Mouse (Mus musculus): ENCODE results near the gene Tmem145.
A peak's percentile ranks its signal among the peaks of the same experiment; 100 is the strongest.

The Tmem145 gene

DNA sequence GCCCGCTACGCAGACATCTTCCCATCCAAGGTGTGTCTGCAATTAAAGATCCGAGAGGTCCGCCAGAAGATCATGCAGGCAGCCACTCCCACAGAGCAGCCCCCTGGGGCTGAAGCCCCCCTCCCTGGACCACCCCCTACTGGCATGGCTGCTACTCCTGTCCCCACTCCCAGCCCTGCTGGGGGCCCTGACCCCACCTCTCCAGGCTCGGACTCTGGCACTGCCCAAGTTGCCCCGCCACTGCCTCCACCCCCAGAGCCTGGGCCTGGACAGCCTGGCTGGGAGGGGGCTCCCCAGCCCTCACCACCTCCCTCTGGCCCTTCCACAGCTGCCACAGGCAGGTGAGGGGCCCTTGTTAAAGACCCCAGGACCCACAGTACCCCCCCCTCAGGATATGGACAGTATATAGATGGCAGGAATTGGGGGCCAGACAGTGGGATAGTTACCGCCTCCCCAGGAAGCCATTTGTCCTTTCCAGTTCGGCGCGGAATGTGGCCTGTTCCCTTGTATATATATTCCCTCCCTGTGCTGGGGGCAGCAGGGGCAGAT, 12.6 kb upstream of the Tmem145 start:
- ATAC-seq (ENCODE audit: low TSS enrichment) = no peak

DNA sequence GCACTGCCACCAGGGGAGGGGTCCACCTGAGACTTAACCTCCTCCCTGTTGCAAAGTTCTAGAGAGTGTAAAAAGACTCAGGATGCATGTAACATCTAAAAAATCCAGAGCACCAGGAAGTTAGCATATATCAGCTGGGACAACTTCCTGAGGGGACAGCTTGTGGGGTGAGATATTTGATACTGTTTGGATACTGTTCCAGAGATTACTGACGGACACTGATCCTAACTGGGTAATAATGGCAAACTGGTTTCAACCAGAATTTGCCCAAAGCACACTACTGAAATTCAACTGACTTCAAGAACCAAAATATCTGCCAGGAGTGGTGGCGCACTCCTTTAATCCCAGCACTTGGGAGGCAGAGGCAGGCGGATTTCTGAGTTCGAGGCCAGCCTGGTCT, 11.4 kb upstream of the Tmem145 start:
- no peak for ATAC-seq (ENCODE audit: low TSS enrichment)

DNA sequence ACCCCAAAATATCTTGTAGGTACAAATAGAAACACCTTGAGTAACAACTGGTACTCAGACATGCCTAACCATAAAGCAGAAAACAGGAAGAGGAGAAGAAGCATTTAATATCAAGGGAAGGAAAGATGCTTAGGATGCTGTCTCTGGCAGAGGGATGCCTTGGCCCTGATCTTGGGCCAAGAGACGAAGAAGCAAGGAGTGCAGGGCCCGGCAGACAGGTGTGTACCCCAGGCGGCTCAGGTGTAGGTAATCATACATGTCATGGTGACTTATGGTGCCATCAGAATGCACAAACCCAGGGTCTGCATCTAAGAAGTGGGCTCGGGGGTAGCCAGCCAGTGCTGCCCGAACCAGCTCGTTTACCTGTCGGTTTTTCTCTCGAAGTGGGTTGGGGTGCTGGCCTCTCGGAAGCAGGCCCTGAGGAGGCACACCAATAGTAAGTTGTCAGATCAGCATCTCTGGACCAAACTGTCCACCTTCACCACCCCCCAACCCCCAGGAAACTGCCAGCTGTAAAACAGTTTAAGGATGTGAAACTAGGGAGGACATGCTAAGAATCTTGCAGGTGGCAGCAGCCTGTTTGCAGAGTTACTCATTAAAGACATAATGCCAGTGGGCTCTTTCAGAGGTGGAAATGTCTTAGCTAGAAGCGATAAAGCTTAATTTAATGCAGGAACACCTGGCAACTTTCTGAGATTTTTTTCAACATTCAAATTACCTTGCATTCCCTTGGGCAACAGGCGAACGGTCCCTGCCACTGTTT, 10.8 kb upstream of the Tmem145 start:
- ATAC-seq (ENCODE audit: low TSS enrichment) = no peak

DNA sequence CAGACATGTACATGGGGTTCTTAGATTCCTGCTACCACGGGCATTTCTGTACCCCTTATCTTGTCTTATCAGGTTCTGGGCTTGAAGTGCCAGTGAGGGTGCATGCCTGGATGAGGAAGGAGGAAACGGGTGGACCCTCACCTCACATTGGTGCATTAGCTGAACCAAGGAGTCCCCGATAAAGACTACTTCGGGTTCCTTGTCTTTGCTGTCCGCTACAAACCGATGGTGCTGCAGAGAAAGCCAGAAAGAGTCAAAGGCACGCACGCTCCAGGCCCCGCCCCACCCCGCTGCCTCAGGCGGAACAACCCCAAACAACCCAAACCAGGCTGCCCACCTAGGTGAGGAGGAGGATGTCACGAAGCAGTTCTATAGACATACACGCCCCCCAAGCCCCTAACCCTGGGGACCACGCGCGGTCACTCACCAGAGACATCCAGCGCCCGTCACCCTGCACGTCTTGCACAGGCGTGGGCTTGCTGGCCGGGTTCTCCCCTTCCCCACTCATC, 8.9 kb upstream of the Tmem145 start:
- ATAC-seq (ENCODE audit: low TSS enrichment) = peak; percentile 15; the same call in 1 of the 2 replicates

DNA sequence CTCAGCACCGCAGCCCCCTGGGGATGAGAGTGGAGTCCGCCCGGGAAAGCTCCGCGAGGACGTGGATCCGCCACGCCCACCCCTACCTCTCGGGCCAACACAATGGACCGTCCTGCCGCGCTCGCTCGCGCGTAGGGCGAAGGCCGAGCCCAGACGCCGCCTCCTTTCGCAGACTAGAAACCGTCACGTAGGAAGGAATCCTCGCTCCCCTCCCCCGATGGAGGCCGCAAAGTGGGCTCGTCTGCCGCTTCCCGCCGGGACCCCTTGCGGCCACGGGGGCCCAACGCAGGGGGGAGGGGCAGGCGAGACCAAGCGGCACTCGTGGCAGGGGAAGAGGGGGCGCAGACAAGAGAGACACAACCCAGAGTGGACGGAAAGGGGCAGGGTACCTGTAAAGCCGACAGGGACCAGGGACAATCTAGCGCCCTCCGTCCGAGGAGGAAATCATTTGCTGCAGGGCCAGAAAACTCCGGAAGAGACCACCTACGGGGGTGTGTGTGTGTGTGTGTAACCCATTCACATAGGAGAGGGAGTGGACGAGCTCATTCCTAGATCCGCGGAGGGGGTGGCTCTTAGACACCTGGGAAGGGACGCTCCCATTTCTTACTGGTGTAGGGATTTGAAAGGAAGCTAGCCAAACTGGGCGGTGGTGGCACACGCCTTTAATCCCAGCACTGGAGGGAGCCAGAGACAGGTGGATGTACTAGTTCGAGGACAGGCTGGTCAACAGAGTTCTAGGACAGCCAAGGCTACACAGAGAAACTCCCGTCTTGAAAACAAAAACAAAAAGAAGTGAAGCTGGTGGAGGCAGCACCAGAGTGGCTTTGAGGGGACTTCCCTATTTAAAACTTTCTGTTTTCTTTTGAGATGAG, 8.2 kb upstream of the Tmem145 start, which contains the start of gene Pafah1b3:
TSS of gene Pafah1b3 (minus strand) at position 533 of the 872 bp plus-strand sequence.
- peak; percentile 89 for ATAC-seq (ENCODE audit: low TSS enrichment)

DNA sequence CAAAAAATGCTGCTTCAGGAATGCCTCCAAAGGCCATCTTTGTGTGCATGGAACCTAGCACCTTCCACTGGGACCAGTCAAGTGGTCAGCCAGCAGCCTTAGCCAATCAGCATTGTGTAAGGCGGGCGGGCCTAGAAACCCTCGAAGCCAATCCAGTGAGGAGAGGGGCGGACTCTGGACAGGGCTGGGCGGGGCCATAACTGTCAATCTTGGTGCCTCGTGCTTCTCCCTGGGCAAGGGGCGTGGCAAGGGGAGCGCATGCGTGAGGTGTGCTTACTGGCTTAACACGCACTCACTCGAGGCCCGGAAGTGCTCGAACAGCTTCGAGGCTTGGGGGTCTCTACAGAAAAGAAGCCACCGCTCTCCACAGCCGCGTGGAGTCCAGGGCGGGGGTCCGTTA, 4.8 kb upstream of the Tmem145 start, which contains the start of gene Prr19:
TSS of gene Prr19 (plus strand) at position 349 of the 400 bp plus-strand sequence.
- ATAC-seq (ENCODE audit: low TSS enrichment) = no peak

DNA sequence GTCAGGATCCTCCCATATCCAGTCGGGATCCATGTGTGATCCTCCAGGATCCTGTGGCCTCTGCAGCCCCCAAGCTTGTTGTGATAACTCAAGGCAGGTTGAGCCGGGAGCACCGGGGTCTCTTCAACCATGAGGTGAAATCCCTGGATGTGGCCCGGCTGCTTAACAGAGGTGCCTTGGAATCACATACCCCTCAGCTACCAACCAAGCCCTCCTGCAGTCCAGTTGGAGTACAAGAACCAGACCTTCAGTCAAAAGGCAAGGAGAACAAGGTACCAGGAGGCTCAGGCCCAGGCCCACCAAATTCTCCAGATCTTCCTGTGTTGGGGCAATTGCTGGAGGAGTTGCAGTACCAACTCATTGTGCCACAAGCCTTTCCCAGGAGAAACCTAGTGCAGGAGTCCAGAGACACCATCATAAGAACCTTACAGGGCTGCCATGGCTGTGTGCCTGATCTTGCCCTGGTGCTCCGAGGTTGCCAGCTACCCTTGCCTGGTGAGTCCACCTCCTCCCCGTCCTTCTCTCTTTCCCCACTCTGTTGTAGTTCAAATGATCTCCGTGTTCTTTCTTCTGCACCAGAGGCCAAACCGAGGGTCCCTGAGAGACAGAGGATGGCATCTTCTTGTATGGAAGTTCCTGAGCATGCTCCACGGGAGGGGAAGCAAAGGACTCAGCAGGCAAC, 2.8 kb upstream of the Tmem145 start:
- ATAC-seq (ENCODE audit: low TSS enrichment) = no peak

DNA sequence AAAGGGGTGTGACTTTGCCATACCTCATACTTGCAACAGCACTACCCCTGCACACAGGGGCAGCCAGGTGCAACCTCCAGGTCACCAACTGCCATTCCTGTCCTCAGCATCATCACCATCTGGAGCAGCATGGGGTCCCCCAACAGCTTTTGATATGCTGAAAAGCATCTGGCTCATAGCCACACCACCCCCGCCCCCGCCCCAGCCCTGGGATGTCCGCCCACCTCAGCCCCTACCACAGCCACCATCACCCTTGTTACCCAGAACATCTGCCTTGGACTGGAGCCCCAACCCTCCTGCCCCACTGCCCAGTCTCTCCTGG, 2.3 kb upstream of the Tmem145 start:
- ATAC-seq (ENCODE audit: low TSS enrichment) = no peak

DNA sequence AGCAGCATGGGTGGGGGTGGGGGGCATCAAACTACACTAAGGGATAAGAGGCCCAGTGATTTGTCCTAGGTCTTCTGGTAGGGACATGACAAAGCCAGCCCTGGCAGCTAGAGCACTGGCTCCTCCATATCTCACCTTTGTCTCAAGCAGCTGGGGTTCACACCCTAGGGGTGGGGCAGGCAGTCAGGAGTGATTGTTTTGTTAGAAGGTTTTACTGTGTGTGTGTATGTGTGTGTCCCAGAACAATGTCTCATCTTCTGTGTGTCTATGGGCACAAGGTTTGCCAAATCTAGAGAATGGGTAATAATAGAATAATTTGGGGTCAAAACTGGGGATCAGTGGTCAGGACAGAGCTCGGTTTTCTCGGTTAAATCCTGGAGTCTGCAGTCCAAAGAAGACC, 425 bp upstream of the Tmem145 start:
- no peak for ATAC-seq (ENCODE audit: low TSS enrichment)

DNA sequence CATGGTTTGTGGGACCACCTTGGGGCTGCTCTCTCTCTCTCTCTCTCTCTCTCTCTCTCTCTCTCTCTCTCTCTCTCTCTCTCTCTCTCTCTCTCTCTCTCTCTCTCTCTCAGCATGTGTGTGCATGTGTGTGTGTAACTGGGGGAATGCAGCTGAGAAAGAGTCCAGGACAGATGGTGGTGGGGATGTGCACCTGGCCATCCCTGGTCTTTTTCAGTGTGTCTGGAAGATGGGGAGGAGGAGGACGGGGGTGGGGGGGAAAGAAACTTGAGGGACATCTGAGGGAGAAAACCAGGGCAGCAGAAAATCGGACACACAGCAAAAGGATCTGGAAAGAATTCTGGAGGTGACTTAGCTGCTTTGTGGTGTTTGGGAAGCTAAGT, 699 bp downstream of the Tmem145 start:
- peak; percentile 28; the same call in 1 of the 2 replicates for ATAC-seq (ENCODE audit: low TSS enrichment)

DNA sequence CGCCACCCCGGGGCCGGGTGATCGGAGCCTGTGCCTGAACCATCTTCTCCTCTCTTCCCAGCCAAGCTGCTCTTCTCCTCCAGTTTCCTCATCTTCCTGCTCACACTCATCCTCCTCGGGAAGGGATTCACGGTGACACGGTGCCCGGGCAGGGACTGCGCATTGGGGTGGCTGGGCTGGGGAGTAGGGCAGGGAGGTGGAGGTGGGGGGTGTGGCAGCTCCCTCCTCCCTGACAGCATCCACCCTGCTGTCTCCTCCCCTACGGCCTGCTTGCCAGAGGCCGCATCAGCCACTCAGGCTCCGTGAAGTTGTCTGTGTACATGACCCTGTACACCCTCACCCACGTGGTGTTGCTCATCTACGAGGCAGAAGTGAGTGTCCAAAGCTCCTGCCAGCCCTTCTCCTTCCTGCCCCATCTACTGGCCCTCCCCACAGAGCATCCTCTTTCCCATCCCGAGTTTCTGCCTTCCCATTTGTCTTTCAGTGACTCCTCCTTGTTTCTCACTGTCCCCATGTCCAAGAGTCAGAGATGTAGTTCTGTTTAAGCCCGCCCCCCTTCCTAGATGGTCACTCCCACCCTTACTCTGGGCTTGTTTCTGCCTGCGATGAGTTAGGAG, 2.9 kb downstream of the Tmem145 start:
- ATAC-seq (ENCODE audit: low TSS enrichment) = no peak

DNA sequence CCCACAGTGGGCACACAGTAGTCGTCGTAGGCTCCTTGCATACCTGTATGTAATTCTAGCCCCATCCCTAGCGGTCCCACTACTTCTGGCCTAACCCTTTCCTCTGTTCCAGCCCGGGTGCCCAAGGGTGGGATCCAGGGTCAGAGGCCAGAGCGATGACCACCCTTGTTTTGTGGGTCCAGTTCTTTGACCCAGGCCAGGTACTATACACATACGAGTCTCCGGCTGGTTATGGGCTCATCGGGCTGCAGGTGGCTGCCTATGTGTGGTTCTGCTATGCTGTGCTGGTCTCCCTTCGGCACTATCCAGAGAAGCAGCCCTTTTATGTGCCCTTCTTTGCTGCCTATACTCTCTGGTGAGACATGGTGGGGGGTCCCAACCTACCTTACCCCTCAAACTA, 3.5 kb downstream of the Tmem145 start:
- ATAC-seq (ENCODE audit: low TSS enrichment) = no peak

DNA sequence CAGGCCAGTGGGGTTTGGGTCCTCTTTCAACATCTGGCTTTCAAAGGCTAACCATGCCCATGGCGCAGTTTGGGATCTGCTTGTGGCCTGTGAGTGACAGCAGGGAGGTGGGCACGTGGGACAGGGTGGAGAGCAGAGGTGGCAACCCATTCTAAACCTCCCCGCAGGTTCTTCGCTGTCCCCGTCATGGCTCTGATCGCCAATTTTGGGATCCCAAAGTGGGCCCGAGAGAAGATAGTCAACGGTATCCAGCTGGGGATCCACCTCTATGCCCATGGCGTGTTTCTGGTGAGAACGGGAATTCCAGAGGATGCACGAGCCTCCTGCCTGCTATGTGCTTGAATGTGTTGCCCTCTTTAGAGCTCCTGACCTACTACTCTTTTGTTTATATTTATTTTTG, 5.3 kb downstream of the Tmem145 start:
- no peak for ATAC-seq (ENCODE audit: low TSS enrichment)

DNA sequence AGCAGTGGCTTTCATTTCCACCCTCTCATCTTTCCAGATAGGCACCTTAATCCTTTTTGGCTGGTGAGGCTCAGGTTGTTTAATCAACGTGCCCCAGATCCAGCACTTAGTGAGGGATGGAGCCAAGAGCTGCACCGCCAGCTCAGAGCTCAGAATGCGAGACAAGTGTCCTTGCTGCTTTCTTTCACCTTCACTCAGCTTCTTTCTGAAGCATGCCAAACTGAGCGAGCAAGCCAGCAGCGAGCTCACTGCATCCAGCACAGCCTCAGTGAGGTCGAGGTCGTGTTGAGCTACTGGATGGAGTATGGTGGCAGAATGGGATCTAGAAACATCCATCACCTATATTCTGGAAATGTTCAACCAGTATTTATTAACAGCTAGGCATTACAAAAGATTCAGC, 7.4 kb downstream of the Tmem145 start:
- no peak for ATAC-seq (ENCODE audit: low TSS enrichment)

DNA sequence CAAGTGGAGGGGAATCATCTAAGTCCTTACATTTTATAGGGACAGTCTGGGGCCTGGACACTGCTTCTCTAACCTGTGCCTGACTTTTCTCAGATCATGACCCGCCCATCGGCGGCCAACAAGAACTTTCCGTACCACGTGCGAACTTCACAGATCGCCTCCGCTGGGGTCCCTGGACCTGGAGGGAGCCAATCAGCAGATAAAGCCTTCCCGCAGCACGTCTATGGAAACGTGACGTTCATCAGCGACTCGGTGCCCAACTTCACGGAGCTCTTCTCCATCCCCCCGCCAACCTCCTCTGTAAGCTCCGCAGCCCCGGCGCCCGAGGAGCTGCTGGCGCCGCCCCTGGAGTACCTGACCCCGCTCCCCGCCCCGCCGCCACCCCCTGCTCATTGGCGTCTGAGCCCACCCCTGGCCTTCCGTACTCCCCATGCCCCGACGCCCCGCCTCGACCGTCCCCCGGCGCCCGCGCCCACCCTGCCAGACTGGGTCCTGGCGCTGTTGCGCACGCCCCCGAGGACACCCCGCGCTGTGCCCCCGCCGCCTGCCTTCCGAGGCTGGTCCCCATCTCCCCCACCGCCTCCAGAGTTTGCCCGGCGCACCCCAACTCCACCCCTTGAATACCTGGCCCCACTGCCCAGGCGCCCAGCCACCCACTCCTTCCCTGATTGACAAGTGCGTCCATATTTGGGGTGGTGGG, 8.8 kb downstream of the Tmem145 start:
- no peak for ATAC-seq (ENCODE audit: low TSS enrichment)

DNA sequence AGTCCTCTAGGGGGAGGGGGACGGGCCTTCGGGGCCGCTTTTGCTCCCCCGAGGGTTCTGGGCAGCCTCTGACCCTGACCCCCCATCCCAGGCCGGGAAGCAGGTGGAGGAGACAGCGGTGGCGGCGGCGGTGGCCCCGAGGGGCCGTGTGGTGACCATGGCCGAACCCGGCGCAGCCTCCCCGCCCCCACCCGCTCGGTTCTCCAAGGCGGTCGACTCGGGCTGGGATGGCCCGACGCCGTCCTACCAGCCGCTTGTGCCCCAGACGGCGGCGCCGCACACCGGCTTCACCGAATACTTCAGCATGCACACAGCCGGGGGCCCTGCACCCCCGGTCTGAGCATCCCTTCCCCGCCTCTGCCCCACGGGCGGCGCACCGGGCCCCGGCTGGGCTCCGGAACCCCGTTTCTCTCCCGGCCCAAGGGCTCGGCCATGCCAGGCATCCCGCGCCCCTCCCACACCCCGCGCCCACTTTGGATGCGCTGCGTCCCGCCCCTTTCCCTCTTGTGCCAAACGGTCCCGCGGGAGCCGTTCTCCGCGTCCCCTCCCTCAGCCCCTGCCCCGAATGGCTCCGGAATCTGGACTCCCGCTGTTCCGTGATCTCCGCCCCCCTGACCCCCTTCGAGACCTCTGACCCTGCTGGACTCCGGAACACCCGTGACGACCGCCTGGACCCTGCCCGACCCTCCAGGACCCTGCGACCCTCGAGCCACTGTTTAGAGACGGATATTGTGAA, 9.6 kb downstream of the Tmem145 start:
- no peak for ATAC-seq (ENCODE audit: low TSS enrichment)

DNA sequence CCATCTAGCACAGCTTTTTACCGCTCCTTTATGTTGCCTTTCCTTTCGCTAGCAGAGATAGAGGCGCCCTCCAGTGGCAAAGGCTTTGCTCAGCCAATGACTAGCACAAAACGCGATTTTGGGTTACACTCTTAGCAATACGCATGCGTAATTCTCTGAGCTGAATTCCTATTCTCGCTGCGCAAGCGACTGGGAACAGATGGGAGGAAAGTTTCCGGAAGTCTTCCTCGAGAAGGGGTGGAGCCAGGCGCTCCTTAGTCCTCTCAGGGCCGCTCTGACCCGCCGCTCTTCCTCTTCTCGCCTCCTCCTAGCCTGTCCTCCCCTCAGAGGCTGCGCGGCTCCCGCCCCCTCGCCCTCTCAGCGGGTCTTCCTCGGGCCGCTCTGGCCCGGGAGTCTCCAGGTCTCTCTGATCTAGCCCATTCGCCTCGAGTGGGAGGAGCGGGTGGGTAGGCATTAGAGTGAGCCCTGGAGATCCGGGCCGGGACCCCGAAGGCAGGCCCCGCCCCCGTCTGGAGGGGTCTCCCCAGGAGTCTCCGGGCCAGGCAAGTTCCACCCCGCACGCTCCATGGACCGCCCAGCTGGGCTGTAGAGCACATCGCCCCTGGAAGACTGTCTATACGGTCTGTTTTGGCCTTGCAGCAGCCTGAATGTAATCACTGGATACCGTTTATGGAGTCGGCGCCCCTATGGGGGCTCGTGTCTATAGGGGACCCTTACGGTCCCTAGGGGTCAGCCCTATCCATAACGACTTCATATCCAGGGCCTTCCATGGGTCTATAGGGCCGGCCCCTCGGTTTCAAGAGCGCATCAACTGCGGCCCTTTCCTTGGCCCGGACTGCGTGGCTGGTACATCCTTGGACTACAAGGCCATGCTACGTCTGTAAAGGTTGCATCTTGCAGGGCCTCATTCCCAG, 10.9 kb downstream of the Tmem145 start, which contains the start of gene Megf8:
TSS of gene Megf8 (plus strand) at position 633 of the 914 bp plus-strand sequence.
- ATAC-seq (ENCODE audit: low TSS enrichment) = peak; percentile 95

DNA sequence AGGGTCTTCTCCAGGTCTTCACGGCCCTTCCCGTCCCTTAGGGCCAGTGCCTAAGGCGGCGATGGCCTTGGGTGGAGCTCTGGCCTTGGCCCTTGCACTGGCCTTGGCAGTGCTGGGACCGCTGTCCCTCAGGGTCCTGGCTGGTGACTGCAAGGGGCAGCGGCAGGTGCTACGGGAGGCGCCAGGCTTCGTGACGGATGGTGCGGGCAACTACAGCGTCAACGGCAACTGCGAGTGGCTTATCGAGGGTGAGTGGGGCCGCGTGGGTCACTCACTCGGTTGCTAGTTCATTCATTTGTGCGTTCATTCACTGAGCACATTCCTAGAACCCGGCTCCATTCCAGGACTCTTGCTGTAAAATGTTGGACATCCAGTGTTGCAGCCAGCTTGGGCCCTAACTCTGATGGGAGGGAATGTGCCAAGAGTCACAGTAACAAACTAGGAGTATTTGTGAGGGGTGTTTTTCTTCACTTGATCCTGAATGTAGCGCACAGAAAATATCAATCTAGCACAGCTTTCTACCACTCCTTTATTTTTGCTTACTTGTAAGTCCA, 11.6 kb downstream of the Tmem145 start:
- ATAC-seq (ENCODE audit: low TSS enrichment) = no peak

DNA sequence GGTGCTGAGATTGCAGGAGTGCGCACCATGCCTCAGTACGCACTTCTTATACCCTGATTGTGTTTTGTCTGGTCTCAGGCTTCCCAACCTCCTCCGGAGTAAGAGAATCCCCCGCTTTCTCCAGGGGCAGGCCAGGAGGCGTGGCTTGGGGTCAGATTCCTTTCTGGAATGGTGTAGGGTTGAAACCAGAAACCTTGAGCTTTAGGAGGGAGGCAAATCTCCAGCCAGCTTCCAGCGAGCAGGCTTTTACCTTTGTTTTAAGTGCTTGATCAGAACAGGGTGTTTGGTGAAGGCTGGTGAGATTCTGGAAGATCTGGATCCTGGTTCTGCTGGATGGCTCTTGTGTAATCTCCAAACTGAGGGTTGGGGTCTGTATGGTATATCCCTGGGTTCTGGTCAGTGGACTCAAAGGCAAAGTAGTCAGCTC, 16.2 kb downstream of the Tmem145 start:
- no peak for ATAC-seq (ENCODE audit: low TSS enrichment)

All from frontal cortex, adult (tissue).